Mouse (Mus musculus): ENCODE results near the gene Slc25a35. TPM values are rescaled to one million over a fixed set of nuclear protein-coding genes. Genes with fewer than 3 reads are reported as not detected.

Gene Slc25a35
- total and polyA plus RNA-seq, 3 experiments: 3.3 to 4.9 TPM; not detected in 1

- no peak within 1 kb of the TSS for H3K4me3 ChIP-seq (ENCODE audit: control insufficient read depth in 1 of 2, insufficient read depth in 1 of 2, low read depth in 2 of 2, low read length in 2 of 2)
- no peaks in the 10 kb centered on the region for H3K9me3 ChIP-seq (replicated peaks; ENCODE audit: insufficient read depth, low read length)
- no peak within 1 kb of the TSS for H3K9ac ChIP-seq (ENCODE audit: control insufficient read depth, low read depth, low read length, poor library complexity, severe bottlenecking)
- H3K27ac ChIP-seq (ENCODE audit: control insufficient read depth, low read depth, low read length): no peak within 1 kb of the TSS
- H3K4me1 ChIP-seq (ENCODE audit: control insufficient read depth in 1 of 2, insufficient read depth in 2 of 2, low read length in 2 of 2): peaks cover 6 to 9% of the 10 kb centered on the region in 2 experiments
- no peak for TF ChIP-seq ZKSCAN1 (IDR thresholded peaks at IDR 0.05; ENCODE audit: low read depth, low read length)
- no peak for TF ChIP-seq ZMIZ1 (IDR thresholded peaks at IDR 0.05; ENCODE audit: low read depth, low read length)
- TF ChIP-seq KAT2A (conservative IDR thresholded peaks at IDR 0.05; ENCODE audit: low read depth, low read length): no peak
- no peak for TF ChIP-seq POLR2AphosphoS2 (IDR thresholded peaks at IDR 0.05; ENCODE audit: low read length)
- TF ChIP-seq ZC3H11A (IDR thresholded peaks at IDR 0.05; ENCODE audit: low read depth, low read length): no peak
- no peak for TF ChIP-seq GABPA (IDR thresholded peaks at IDR 0.05; ENCODE audit: low read depth, low read length)
- no peak for TF ChIP-seq ETS1 (IDR thresholded peaks at IDR 0.05; ENCODE audit: low read depth, low read length)
- no peak for TF ChIP-seq MXI1 (IDR thresholded peaks at IDR 0.05; ENCODE audit: low read depth, low read length)
- TF ChIP-seq TBP (IDR thresholded peaks at IDR 0.05; ENCODE audit: low read depth, low read length): no peak
- TF ChIP-seq RCOR1 (IDR thresholded peaks at IDR 0.05; ENCODE audit: low read depth, low read length): no peak
- no peak for TF ChIP-seq JUND (IDR thresholded peaks at IDR 0.05; ENCODE audit: low read depth, low read length)
- no peak for TF ChIP-seq BHLHE40 (IDR thresholded peaks at IDR 0.05; ENCODE audit: borderline replicate concordance, low read depth, low read length)
- TF ChIP-seq MYB (IDR thresholded peaks at IDR 0.05; ENCODE audit: low read depth, low read length): no peak
- H3K27me3 ChIP-seq (ENCODE audit: control insufficient read depth in 1 of 2, insufficient read depth in 2 of 2, low read length in 2 of 2): no peaks in the 10 kb centered on the region; a peak in 1 of 4 replicates
- H3K79me2 ChIP-seq (ENCODE audit: control insufficient read depth, insufficient read depth, low read length, poor library complexity): no peaks in the 10 kb centered on the region
- peaks cover 0 to 8% of the 10 kb centered on the region in 2 experiments; a peak in 2 of 4 replicates for H3K36me3 ChIP-seq (ENCODE audit: control insufficient read depth in 1 of 2, insufficient read depth in 2 of 2, low read length in 2 of 2)
- no peak for DNase-seq (ENCODE audit: low read depth, low spot score)
These were observed 41.0 kb upstream of the Slc25a35 start, which contains the start of gene Odf4 for GRCm38 (mm10) chr11:68926981-68927380. Odf4 (minus strand) TSS chr11:68927081.

- peaks cover 0 to 2% of the 10 kb centered on the region in 2 experiments; a peak in 2 of 4 replicates for H3K27me3 ChIP-seq (ENCODE audit: control insufficient read depth in 1 of 2, insufficient read depth in 2 of 2, low read length in 2 of 2)
- no peak overlapping the region for H3K9ac ChIP-seq (ENCODE audit: control insufficient read depth, low read depth, low read length, poor library complexity, severe bottlenecking)
- no peak overlapping the region for H3K27ac ChIP-seq (ENCODE audit: control insufficient read depth, low read depth, low read length)
- TF ChIP-seq ELF1 (IDR thresholded peaks at IDR 0.05; ENCODE audit: low read depth, low read length) (no peak), HCFC1 (IDR thresholded peaks at IDR 0.05; ENCODE audit: low read depth, low read length) (no peak), CHD2 (IDR thresholded peaks at IDR 0.05; ENCODE audit: low read length) (no peak), TCF12 (IDR thresholded peaks at IDR 0.05; ENCODE audit: low read depth, low read length) (no peak), NRF1 (IDR thresholded peaks at IDR 0.05; ENCODE audit: insufficient read depth, low read depth, low read length, poor library complexity, severe bottlenecking) (no peak), MYC (IDR thresholded peaks at IDR 0.05; ENCODE audit: low read depth, low read length) (no peak), GABPA (IDR thresholded peaks at IDR 0.05; ENCODE audit: low read depth, low read length) (no peak), KAT2A (conservative IDR thresholded peaks at IDR 0.05; ENCODE audit: low read depth, low read length) (no peak), MAX (IDR thresholded peaks at IDR 0.05; ENCODE audit: low read length) (no peak), UBTF (IDR thresholded peaks at IDR 0.05; ENCODE audit: borderline replicate concordance, insufficient read depth, low read depth, low read length) (no peak), BHLHE40 (IDR thresholded peaks at IDR 0.05; ENCODE audit: borderline replicate concordance, low read depth, low read length) (no peak), MAFK (IDR thresholded peaks at IDR 0.05; ENCODE audit: borderline replicate concordance, low read depth, low read length) (no peak), RAD21 (IDR thresholded peaks at IDR 0.05; ENCODE audit: low read depth, low read length) (no peak), ETS1 (IDR thresholded peaks at IDR 0.05; ENCODE audit: low read depth, low read length) (no peak), POLR2AphosphoS2 (IDR thresholded peaks at IDR 0.05; ENCODE audit: low read length) (no peak), GATA1 (IDR thresholded peaks at IDR 0.05; ENCODE audit: low read depth, low read length) (no peak), ZNF384 (IDR thresholded peaks at IDR 0.05; ENCODE audit: low read depth, low read length) (no peak)
- H3K79me2 ChIP-seq (ENCODE audit: control insufficient read depth, insufficient read depth, low read length, poor library complexity): no peaks in the 10 kb centered on the region
- H3K4me3 ChIP-seq (ENCODE audit: control insufficient read depth in 1 of 2, insufficient read depth in 1 of 2, low read depth in 2 of 2, low read length in 2 of 2): no peak overlapping the region
- H3K36me3 ChIP-seq (ENCODE audit: control insufficient read depth in 1 of 2, insufficient read depth in 2 of 2, low read length in 2 of 2): peaks cover 0 to 2% of the 10 kb centered on the region in 2 experiments; a peak in 1 of 4 replicates
- DNase-seq (ENCODE audit: low read depth, low spot score): no peak
- peaks cover 0 to under 1% of the 10 kb centered on the region in 2 experiments; a peak in 1 of 4 replicates for H3K4me1 ChIP-seq (ENCODE audit: control insufficient read depth in 1 of 2, insufficient read depth in 2 of 2, low read length in 2 of 2)
- H3K9me3 ChIP-seq (replicated peaks; ENCODE audit: insufficient read depth, low read length): no peaks in the 10 kb centered on the region
These were observed 38.0 kb upstream of the Slc25a35 start for GRCm38 (mm10) chr11:68929947-68930346.
